Mouse (Mus musculus) urinary bladder, postnatal 25 days (tissue): ENCODE measurements around the gene Il12a.

ENCODE experiments used
- DNase-seq: peaks from one replicate; pipeline ENCODE4 v3.0.0; 2022; ENCODE audit warnings: low spot score

The Il12a gene

DNA sequence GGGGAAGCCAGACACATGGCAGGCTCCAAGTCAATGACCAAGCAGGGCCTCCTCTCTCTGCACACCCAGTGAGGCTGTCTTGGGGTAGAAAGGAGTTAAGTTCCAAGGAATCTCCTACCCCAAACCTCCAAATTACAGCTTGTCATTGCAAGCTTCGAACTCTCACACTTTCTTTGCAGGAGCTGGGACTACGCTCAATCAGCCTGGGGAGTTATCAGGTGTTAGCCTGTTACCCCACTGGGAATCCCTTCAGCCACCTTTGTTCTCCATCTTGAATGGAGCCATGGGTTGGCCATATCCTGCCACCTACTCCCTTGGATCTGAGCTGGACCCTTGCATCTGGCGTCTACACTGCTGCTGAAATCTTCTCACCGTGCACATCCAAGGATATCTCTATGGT is at the start of gene Il12a:
Il12a (plus strand) TSS at position 301 of the 400 bp plus-strand sequence.
- no peak for DNase-seq

DNA sequence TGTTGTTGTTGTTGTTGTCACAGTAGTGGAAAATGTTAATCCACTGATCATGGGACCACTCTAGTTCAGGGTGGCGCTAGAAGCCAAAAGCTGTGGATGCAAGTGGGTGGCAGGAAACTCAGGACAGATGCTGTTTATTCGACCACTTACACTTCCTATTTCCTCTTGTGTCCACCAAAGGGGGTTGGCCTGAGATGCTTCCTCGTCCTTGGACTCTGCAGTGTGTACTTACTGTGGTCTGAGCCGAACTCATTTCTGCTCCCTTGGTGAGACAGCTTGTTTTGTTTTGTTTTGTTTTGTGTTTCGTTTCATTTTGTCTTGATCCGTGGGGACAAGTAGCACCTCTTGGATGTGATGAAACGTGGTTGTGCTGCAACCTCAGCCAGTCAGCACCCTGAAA is 47.5 kb upstream of the Il12a start:
- DNase-seq, result no peak

GRCm38 (mm10) chr3:68646387-68647130 is 43.9 kb upstream of the Il12a start:
- no peak for DNase-seq

GRCm38 (mm10) chr3:68647282-68647681 is 43.2 kb upstream of the Il12a start:
- no peak for DNase-seq

- no peak for DNase-seq
These were observed 40.2 kb upstream of the Il12a start for GRCm38 (mm10) chr3:68650251-68650650.

GRCm38 (mm10) chr3:68656607-68657352 is 33.7 kb upstream of the Il12a start:
- no peak for DNase-seq

DNA sequence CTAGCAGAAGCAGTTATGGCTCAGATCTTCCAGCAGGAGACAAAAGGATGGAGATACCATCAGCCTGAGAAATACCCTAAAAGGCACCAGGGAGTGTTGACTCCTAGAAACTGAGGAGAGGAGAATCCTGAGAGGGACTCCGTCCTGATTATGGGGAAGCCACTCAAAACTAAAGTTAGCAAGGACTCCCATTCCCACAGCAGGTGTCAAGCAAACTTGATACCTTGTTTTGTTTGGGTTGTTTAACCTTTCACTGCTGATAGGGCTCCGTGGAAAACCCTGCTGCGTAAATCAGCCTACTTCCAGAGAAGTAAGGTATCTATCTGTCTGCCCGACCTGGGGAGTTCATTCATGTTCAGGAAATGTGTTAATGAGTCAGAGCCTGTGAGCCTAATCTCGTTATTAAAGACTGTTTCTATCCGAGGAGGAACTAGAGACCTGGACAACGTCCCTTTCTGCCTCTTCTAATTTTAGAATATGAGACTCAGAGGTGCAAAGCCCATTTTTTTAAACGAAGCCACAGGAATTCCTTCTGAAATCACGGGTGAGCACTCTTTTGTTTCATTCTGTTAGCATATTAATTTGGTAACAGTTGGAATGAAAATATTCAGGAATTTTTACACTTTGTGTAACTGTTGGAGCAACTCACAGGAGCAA is 32.7 kb upstream of the Il12a start:
- DNase-seq, result no peak

GRCm38 (mm10) chr3:68659996-68660395 is 30.4 kb upstream of the Il12a start:
- DNase-seq, result no peak

DNA sequence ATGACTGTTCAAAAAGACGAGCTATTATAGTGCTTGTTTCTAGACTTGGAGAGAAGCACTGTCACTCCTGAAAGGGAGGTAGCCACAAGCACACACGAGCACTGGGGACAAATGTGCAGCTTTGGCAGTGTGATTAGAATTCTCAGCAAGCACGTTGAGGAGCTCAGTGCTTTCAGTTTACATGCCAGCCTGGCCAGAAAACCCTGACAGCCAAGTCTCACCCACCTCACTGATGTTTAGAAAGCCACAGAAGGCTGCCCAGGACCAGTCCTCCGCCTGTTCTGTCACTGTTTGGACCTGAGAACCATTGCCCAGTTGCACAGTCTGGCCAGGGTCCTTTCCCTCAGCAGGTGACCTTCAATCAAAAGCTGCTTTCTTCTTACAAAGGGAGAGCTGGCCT is 29.9 kb upstream of the Il12a start:
- DNase-seq, result no peak

- DNase-seq, result no peak
These were observed 28.1 kb upstream of the Il12a start for GRCm38 (mm10) chr3:68662386-68662785.

DNA sequence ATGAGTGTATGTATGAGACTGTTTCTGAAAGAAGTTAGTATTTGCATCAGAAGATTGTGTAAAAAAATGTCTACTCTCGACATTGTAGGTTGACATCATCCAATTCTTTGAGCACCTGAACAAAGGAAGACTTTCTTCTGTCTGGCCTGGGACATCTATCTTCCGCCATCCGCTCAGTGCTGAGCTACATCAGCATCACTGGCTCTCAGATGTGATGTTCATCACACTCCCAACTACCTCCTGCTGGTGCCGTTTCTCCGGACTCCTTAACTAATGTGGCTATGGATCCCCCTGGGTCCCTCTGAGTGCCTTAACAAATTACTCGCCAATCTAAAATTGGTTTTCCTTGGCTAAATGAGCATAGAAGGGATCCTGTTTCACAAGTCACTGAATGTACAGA is 26.1 kb upstream of the Il12a start:
- DNase-seq, result no peak

DNA sequence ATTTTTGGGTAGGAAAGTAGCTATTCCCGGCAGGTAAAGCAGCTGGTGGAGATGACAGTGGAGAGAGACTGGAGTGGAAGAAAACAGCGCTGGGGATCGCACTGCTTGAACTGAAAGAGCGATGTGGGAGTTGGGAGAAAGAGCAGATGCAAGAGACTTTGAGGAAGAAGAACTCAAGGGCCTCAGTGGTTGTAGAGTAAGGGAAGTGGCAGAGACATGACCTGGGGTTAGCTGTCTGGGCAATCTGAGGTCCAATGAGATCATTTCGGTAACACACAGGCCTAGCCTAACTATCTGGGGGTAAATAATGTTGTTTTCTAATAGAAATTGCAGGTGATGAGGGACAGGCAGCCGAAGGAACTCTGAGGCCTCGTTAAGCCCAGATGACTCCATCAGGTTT is 24.1 kb upstream of the Il12a start:
- no peak for DNase-seq

GRCm38 (mm10) chr3:68667852-68668251 is 22.6 kb upstream of the Il12a start:
- no peak for DNase-seq

GRCm38 (mm10) chr3:68669418-68669974 is 20.9 kb upstream of the Il12a start:
- DNase-seq, result no peak

DNA sequence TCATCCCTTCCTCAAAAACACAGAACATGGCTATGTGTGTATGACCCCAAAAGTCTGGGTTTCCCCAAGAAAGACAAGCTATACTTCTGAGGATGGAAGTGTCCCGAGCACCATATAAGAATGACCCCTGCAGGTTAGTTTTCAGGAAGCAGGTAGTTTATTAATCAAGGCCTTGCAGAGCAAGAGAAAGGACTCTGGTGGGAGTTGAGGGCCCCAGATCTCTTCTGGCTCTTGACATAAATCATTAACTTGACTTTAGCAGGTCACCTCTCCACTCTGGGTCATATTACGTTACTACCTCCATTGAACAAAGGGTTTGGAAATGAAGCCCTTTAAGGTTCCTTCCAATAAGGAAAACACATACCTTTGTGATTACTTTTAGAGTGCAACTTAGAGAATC is 15.7 kb upstream of the Il12a start:
- no peak for DNase-seq

DNA sequence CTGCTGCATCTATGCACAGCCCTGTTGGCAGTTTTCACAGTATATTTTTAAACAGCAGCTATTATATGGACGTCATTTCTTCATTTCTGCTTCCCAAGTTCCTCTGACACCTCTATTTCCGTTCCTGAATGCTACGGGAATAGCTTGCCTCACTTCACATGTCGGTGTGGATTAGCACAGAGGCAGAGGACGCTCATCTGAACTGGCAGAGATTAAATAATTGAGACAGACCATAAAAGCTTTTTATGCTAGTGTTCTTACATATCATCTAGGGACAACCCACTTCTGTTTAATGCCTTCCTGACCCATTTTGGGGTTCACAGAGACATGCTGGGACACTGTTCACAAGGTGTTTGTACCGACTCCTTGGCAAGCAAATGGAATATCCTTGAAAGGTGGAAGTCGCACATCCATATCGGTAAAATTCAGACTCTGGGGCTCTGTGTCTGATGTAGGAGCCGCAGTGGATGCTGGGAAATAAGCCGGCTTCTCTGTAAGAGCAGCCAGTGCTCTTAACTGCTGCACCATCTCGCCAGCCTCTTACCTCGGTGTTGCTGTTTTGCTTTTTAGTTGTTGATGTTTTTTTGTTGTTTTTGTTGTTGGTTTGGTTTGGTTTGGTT is 15.1 kb upstream of the Il12a start:
- DNase-seq, result no peak

DNA sequence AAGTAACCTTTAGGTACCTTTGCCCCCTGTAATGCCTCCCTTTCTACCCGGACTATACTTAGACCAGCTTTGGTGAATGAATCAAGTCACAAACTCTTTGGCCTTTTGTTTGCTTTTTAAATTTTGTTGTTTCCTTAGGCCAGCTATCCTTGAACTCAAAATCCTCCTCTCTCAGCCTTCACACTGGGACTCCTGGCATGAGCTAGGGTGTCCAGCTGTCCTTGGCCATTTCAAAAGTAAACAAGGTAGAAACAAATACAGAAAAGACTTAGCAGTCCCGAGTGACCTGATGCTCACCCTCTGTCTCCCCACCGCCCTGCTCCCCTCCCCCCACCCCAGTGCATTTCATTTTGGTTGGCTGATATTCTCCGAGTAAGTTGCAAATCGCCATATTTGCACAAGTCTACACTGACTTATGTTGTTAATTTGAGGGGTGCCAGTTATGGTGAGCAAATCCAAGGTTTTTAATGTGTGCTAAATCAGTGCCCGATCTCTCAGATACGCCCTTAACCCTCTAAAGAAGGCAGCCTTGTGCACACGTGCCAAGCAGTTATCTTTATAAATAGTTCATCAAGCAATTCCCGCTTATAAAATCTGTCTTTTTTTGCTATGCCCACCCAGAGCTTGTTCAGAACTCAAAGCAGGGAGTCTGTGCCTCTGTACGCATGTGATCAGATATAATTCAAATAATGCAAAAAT is 14.3 kb upstream of the Il12a start:
- no peak for DNase-seq

DNA sequence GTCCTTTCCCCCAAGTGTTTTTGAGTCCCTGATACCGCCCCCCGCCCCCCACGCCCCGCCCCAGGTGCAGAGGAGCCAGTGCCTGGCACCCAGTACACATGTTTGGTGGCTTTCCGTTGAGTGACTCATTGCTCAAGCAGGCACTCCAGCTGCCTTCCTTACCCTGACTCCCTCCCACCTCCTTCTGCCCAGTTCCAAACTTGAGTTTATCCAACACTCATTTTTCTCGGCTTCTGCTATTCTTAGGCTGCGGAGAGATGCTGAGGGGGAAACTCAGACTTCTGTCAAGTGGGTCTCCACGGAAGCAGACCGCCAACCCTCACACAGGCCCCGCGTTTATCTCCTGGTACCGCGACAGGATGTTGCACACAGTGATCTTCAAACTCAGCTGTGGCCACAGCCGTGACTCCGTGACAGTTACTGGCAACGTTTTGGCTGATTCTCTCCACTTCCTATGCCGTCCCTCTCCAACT is 13.6 kb upstream of the Il12a start:
- DNase-seq, result peak; percentile 13

GRCm38 (mm10) chr3:68678805-68679585 is 11.4 kb upstream of the Il12a start:
- no peak for DNase-seq

DNA sequence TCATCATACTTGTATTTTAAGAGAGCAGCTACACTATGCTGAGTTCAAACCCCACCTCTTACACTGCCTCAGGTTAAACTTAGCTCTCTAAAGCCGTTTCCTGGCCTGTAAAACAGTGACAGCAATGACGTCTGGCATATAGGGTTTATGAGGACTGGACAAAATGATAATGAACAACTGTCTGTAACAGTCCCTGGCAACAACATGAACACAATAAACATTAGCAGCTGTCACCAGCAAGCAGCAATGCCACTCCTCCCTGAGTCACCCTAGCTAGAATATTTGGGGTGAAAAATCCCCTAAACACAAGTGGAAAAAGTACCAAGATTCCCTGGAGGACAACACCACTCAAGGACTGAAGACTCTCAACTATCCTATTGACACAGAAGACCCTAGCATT is 6.9 kb upstream of the Il12a start:
- DNase-seq, result no peak

GRCm38 (mm10) chr3:68684207-68684606 is 6.2 kb upstream of the Il12a start:
- no peak for DNase-seq
